Mouse (Mus musculus): Measurements from ENCODE around the gene RPS10-NUDT3.

The RPS10-NUDT3 gene

DNA sequence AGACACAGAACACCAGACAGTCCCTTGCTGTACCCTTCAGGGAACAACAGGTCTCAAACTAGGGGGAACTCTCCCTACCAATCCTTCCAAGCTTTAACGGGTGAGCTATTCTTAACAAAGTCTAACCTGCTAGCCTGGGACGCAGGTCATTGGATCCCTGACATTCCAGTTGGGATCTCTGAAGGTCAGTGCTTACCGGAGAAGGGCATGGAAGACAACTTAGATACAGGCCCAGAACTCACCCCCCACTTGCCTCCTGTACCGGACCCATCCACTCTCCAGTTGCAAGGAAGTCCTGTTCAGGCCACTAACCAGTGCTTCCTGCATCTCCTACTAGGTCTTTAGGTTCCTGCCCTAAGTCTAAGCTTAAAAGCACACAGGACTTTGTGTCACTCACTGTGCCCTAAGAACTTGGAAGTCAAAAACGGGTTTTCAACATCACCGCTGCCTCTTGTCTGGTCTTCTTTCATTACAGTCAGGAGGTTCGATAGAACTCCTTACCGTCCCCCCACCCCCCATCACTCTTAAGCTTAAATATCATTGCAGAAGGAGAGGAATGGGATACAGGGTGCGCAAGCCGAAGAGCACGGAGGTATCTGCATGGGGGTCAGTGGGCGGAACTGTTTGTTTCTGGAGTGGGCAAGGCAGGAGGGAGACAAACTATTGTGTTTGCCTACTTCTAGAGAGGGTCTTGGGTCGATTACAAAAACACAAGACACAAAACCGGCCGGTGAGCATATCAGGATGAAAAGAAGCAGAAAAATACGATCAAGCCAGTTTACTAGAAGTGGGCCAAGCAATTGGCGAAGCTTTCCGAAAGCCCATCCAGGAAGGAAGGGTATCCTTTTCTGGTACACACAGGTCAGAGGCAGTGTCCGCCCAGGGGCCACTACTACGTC, 80.7 kb downstream of the RPS10-NUDT3 start:
- no peak for DNase-seq (ENCODE audit: low read depth, low spot score)

DNA sequence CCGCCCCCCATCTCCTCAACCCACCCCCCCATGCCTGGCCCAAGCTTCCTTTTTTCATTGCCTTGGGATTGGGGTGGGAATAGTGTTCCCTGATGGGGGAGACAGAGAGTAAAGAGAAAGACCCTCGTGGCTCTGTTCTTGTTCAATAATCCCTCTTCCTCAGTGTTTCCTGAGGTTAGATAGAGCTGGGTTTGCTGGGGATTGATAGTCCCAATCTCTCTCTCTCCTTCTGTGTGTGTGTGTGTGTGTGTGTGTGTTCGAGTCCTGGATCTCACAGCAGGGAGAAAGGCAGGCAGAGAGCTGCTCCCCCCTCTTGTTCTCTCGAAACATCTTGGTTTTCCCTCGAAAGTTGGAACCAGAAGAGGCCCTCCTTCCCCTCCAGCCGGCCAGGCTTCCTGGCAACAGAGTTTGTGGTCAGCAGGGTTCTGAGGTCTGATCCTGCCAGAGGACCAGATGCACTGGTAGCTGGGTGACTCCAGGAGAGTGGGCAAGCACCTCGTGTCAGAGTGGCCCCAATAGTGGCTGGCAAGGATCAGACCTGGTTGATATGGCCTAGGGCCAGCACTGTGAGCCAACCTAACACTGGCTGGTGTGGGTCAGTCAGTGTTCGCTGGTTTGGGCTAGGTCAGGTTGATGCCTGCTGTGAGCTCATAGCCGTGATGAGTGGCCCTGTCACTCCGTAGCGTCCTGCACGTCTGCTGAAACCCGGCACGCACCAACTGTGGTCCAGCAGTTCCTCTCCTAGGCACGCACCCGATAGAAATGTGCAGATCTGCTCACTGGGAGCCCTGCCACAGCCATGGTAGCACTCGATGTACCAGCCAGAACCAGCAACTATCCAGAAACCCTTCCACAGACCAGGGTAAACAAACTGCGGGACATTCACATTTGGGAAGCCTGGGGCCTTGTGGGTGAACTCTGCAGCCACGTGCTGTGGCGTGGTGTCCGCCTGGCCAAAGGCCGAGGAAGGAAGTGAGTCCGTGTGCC, 82.5 kb downstream of the RPS10-NUDT3 start:
- DNase-seq (ENCODE audit: low read depth, low spot score): no peak

DNA sequence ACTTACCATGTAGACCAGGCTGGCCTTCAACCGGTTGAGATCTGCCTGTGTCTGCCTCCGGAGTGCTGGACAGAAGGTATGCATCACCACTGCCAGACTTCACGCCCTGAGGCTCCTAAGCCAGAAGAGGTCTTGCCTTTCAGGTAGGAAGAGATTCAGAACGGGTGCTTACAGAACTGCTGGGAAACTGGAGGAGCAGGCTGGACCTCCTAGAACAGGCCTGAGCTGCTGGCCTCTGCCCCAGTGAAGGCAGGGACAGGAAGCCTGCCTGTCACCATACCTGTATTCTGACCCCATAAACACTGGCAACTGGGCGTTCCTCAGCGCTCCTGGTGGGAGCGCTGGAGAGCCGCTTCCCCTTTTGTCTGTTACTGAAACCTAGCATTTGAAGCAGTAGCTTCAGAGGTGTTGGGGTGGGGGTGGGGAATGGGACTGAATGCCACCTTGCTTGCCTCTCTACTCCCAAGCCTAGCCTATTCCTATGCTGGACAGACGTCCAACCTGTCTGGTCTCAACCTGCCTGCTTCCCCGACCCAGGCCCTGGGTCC, 83.6 kb downstream of the RPS10-NUDT3 start:
- DNase-seq (ENCODE audit: low read depth, low spot score): no peak

DNA sequence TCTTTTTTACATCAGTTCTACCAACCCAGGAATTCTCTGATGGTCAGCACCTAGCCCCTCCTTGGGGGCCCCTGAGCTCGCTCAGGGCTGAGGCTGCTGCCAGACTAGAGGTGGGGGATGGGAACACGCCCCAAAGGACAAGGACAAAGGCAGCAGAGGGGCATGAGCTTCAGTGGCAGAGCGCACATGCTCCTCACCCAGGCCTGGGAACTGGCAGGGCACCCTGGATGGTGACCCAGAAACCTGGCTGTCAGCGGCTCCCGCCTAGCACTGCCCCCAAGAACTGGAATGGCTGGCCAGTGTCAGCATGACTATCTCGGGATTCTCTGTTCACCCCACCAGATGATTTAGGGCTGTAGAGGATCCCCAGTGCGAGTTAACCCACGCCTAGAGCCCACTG, 85.8 kb downstream of the RPS10-NUDT3 start:
- DNase-seq (ENCODE audit: low read depth, low spot score): no peak

DNA sequence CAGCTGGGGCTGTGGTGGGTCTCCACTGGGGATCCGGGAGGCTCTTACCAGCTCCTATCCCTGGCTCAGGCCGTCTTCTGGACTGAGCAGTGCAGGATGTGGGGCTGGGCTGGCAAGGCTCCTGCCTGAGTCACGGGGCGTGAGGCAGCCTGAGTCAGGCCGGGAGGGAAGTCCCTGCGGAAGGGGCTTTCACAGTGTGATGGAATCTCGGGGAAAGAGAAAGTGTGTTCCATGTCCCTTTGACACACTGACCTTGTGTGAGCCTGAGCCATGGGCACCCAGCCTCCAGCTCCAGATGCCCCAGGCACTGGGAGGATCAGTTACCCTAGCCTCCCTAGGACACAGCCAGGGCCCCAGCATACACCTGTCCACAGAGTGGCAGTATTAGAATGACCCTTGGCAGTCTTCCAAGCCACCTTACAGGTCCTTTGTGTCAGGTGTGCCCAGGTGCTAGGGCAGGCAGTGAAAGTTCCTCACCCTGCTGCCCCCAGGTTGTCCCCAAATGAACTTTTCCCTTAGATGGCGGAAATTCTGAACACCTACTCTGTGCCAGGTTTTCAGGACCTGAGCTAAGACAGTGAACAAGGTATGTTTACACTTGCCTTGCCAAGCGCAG, 87.7 kb downstream of the RPS10-NUDT3 start:
- no peak for DNase-seq (ENCODE audit: low read depth, low spot score)

DNA sequence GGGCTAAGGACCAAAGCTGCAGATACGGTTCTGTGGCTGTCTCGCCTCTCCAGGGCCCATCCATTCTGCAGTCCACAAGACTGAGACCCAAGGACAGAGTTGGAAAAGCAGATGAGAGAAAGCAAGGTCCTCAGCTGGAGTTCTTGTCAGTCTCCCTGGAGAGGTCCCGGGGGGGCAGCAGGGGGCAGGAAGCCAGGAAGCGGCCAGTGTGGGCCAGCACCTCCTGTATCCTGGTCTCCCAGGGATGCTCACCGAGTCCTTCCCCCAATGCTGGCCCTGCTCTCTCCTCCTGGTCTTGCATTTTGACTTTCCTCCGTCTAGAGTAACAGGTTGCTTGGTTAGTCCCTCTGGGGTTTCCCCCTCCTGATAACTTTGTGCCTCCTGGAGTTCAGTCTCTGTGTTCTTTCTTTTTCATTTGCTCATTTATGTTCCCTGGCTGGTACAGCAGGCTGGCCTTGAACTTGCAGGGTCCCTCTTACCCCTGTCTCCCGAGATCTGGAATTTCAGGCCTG, 88.4 kb downstream of the RPS10-NUDT3 start:
- DNase-seq (ENCODE audit: low read depth, low spot score): no peak

GRCm38 (mm10) chr17:27545991-27546390, 89.0 kb downstream of the RPS10-NUDT3 start:
- no peak for DNase-seq (ENCODE audit: low read depth, low spot score)

DNA sequence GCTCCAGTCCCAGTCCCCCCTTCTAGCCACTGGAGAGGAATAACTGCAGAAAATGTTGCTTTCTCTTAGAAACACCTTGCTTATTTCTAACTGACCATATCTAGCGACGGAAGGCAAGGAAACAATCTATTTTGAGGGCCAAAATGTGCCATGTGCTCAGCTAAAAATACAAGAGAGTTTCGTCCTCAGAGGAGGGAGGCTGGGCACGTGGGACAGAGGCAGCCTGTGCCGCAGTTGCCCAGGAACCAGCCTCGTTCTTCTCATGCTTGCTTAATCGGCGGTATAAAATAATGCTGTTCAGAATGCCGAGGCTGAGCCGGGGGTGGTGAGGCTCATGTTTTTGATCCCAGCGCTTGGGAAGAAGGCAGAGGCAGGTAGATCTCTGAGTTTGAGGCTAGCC, 90.5 kb downstream of the RPS10-NUDT3 start:
- DNase-seq (ENCODE audit: low read depth, low spot score): no peak

DNA sequence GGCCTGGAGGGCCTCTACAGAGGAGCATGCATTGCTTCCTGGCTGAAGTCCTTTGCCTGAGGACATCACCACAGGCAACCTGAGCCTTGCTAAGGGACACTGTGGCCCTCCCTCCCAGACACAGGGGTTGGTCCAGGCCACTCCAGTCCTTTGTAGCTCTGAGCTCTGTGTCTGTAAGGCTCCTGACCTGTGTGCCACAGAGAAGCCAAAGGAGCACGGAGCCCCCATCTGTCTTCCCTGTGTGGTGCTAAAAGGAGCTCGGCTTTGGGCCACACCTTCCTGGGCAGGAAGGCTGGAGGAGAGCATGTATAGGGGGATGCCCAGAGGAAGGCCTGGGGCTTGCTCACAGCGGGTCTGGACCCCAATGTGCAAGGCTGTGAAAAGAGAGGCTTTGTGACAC, 93.0 kb downstream of the RPS10-NUDT3 start:
- DNase-seq (ENCODE audit: low read depth, low spot score): no peak

- DNase-seq (ENCODE audit: low read depth, low spot score): no peak
Observed at GRCm38 (mm10) chr17:27541261-27541660, 93.8 kb downstream of the RPS10-NUDT3 start.

- DNase-seq (ENCODE audit: low read depth, low spot score): peak; percentile 89
Observed at GRCm38 (mm10) chr17:27534718-27535117, 100.3 kb downstream of the RPS10-NUDT3 start.

- no peak for DNase-seq (ENCODE audit: low read depth, low spot score)
Observed at GRCm38 (mm10) chr17:27533354-27533753, 101.7 kb downstream of the RPS10-NUDT3 start.

DNA sequence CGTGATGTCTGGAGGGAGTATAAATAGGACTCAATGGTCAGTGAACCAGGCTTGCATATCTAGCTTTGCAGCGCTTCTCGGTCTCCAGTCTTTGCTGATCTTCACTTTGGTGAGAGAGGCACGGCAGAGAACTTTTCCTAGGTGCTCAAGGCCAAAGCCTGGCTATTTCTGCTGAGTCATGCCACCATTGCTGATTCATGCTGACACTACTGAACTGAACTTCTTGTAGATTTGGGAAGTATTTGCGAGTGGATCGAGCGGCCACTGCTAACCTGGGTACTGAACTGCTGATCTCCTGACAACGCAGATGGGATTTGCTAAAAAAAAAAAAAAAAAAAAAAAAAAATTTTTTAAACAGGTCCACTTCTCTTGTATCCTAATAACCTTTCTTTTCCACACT, 102.9 kb downstream of the RPS10-NUDT3 start:
- no peak for DNase-seq (ENCODE audit: low read depth, low spot score)
